ENCODE assay signal across 1 mouse cellular context in genomic region chr10:127279730-127280129, GRCm38 (mm10).
TF ChIP-seq lines count a peak whose summit lies in the region.

No protein-coding gene starts in this region.

TF ChIP-seq in MEL, 35 proteins besides CTCF, POLR2A, EP300 and RAD21:
- TF ChIP-seq ZKSCAN1 (IDR thresholded peaks at IDR 0.05; ENCODE audit: low read depth, low read length) (no peak), SMC3 (IDR thresholded peaks at IDR 0.05; ENCODE audit: low read depth, low read length) (peak; percentile 32; the same call in 1 of the 2 replicates), MAFK (IDR thresholded peaks at IDR 0.05; ENCODE audit: borderline replicate concordance, low read depth, low read length) (no peak)
